Mouse (Mus musculus) intestine, postnatal 0 days (tissue): ENCODE measurements around the gene Lypd3. TPM values are rescaled to one million over a fixed set of nuclear protein-coding genes. Genes with fewer than 3 reads are reported as not detected.

ENCODE experiments used
- ATAC-seq: fragments of 200-750 bp; cut with Nextera tagmentation; 2 replicates; pipeline ENCODE4 v1.8.0; 2017; ENCODE audit warnings: mild to moderate bottlenecking, moderate TSS enrichment, moderate library complexity
- H3K27ac ChIP-seq: fragments of 300-500 bp; sonication (generic); 2 replicates; pipeline ENCODE4 v1.5.1; 2014; ENCODE audit warnings: mild to moderate bottlenecking, low read depth, low read length, moderate library complexity
- H3K27me3 ChIP-seq: fragments of 300-500 bp; sonication (generic); replicated peaks from 2 replicates; pipeline ENCODE4 v1.6.1; 2014; ENCODE audit warnings: low read length, mixed read lengths; ENCODE audit not compliant: control insufficient read depth, insufficient read depth
- H3K36me3 ChIP-seq: fragments of 300-500 bp; sonication (generic); 2 replicates; pipeline ENCODE4 v1.6.1; 2014; ENCODE audit warnings: mild to moderate bottlenecking, moderate library complexity; ENCODE audit not compliant: control insufficient read depth, insufficient read depth
- H3K4me1 ChIP-seq: fragments of 300-500 bp; sonication (generic); replicated peaks from 2 replicates; pipeline ENCODE4 v1.6.1; 2014; ENCODE audit warnings: antibody characterized with exemption, low read length, mixed read lengths; ENCODE audit not compliant: control insufficient read depth, insufficient read depth
- H3K4me2 ChIP-seq: fragments of 300-500 bp; sonication (generic); replicated peaks from 2 replicates; pipeline ENCODE4 v1.6.1; 2014; ENCODE audit warnings: low read depth, mild to moderate bottlenecking, moderate library complexity
- H3K4me3 ChIP-seq: fragments of 300-500 bp; sonication (generic); 2 replicates; pipeline ENCODE4 v1.5.1; 2014; ENCODE audit warnings: low read depth, low read length
- H3K9ac ChIP-seq: fragments of 300-500 bp; sonication (generic); 2 replicates; pipeline ENCODE4 v1.6.1; 2014; ENCODE audit warnings: mild to moderate bottlenecking, low read depth, low read length
- H3K9me3 ChIP-seq: fragments of 300-500 bp; sonication (generic); 2 replicates; pipeline ENCODE4 v1.6.1; 2016; ENCODE audit warnings: mixed run types; ENCODE audit not compliant: control insufficient read depth
- CTCF ChIP-seq: sonication (generic); IDR thresholded peaks from 2 replicates; pipeline ENCODE4 v1.5.1; 2016; ENCODE audit warnings: low read depth, mild to moderate bottlenecking, control low read depth, antibody characterized with exemption, moderate library complexity
- WGBS: fragments of 180-500 bp; shearing (Covaris S2); extraction: QIAGEN DNeasy Blood & Tissue Kit; methylation state at CpG from one replicate; pipeline ENCODE4 v1.1.7; 2014; 5-methylcytosine and 5-hydroxymethylcytosine counted together
- polyA plus RNA-seq: library from polyadenylated mRNA; unstranded; fragments of >200 nt; fragmentation: Nextera tagmentation; extraction: Ambion mirVana; gene quantifications from 2 replicates; pipeline ENCODE4 v1.2.1, GENCODE M21; 2015

Lypd3 gene
- 0.13 and 0.17 TPM in 2 replicates for polyA plus RNA-seq

DNA sequence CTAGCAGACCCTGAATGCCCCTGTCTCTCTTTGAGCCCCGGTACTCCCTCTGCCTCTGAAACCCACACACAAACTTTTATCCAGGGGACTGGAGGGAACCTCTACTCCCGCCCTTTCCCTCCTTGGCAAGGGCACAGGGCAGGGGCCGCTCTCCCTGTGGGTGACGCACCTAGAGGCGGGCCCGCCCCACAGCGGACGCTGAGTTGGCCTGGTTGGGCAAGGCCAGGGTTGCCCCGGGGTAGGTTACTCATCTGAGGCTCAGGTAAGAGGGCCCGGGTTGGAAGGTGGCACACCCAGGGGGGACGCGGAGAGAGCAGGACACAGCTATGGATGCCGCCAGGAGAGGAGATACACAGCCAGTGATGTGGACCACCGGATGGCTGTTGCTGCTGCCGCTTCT is at the start of gene Lypd3:
Gene Lypd3 (plus strand): TSS at position 287 of the 400 bp plus-strand sequence.
- Histone ChIP-seq H3K4me1 (no peaks in the 10 kb centered on the region), H3K27me3 (peaks cover 32% of the 10 kb centered on the region), H3K4me3 (0 out of 2 replicates have a peak within 1 kb of the TSS, but pooled peaks have one; percentile 45), H3K4me2 (peak within 1 kb of the TSS; percentile 85), H3K36me3 (no peaks in the 10 kb centered on the region), H3K27ac (no peak within 1 kb of the TSS), H3K9me3 (no peaks in the 10 kb centered on the region), H3K9ac (no peak within 1 kb of the TSS)
- WGBS = 32% methylated on average over 15 of the region's 15 CpGs
- ATAC-seq = no peak
- TF ChIP-seq CTCF = no peak

DNA sequence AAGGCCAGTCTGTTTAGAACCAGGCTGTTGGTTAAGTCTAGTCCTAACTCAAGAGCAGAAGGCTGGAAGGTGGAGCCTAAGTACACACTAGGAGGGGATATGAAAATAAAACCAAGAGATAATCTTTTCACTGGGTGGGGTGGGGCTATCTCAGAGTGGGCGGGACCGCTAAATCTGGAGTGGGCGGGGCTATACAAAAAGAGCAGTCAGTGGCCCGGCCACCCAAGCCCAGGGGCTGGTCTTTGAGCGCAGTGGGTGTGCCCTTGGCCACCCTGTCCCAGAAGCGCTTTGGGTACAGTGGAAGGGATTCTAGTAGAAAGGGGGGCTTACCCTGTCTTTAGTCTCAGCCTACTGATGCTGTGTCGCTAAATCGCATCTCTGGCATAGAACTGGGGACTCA is 49.5 kb upstream of the Lypd3 start:
- Histone ChIP-seq H3K27ac (no peak overlapping the region), H3K4me2 (peak overlapping the region; percentile 59), H3K4me3 (peak overlapping the region; percentile 38), H3K9me3 (no peaks in the 10 kb centered on the region), H3K9ac (peak overlapping the region; percentile 12), H3K27me3 (peaks cover 15% of the 10 kb centered on the region; the same call in 1 of the 2 replicates), H3K36me3 (no peaks in the 10 kb centered on the region), H3K4me1 (peaks cover 5% of the 10 kb centered on the region; the same call in 1 of the 2 replicates)
- 9% methylated on average over 8 of the region's 8 CpGs for WGBS
- ATAC-seq = peak; percentile 53
- TF ChIP-seq CTCF = no peak

DNA sequence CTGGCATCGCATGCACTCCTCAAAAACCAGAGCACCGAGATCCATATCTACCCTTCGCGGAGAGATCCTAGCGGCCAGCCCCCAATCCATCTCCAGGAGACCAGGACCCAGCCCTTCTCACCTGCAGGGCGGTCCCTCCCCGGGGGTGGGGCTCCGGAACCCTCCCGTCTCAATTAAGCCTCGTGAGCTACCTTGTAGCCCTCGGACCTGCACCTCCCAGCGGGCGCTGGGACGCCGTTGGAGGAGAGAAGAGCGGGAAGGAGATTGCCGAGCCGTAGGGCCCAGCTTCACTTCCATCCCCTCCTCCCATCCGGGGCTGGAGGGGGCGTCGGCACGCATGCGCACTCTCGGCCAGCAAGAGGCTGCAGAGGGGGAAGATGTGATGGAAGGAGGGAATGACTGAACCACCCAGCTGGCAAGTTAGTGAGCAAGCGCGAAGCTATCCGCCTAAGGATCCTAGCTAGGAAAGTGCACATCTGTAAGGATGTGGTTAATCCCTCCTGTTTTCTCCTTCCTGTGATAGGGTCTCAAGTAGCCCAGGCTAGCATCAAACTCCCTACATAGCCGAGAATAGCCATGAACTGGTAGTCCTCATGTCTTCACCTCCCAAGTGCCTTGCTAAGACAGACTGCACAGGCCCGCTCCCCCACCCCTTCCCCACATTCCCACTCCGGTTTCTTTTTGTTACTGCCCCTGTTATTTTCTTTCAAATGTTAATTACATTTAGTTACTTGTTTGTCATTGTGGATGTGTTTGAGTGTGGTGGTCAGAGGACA is 48.8 kb upstream of the Lypd3 start, which contains the start of the genes Ethe1 and Zfp575:
Gene Ethe1 (plus strand): TSS at position 214 of the 776 bp plus-strand sequence.
Gene Zfp575 (minus strand): TSS at position 312 of the 776 bp plus-strand sequence.
- Histone ChIP-seq H3K4me2 (peak within 1 kb of the TSS; percentile 59), H3K27me3 (peaks cover 15% of the 10 kb centered on the region; the same call in 1 of the 2 replicates), H3K4me1 (peaks cover 5% of the 10 kb centered on the region; the same call in 1 of the 2 replicates), H3K9ac (peak within 1 kb of the TSS; percentile 12), H3K4me3 (peak within 1 kb of the TSS; percentile 38), H3K9me3 (no peaks in the 10 kb centered on the region), H3K27ac (0 out of 2 replicates have a peak within 1 kb of the TSS, but pooled peaks have one; percentile 3), H3K36me3 (no peaks in the 10 kb centered on the region)
- no peak for ATAC-seq
- no peak for TF ChIP-seq CTCF
- 8% methylated on average over 30 of the region's 30 CpGs for WGBS

DNA sequence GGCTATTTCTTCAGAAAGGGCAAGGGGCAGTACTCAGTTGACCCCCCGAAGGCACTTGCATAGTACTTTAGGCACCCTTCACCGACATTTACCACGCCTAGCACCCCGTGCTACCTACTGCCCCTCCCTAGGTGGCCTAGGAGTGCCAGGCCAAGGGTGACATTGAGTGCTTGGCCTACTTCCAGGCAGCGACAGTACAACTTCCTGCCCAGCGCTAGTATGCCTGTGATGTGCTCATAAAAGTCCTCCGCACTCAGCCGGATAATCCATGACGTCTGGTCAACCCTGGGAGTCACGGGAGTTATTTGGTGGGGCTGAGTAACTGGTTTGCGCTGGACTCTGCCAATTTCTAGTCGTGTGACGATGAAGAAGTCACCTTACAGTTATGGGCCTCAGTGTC is 48.0 kb upstream of the Lypd3 start:
- no peak for TF ChIP-seq CTCF
- H3K9ac ChIP-seq = no peak overlapping the region
- peak; percentile 83 for ATAC-seq

DNA sequence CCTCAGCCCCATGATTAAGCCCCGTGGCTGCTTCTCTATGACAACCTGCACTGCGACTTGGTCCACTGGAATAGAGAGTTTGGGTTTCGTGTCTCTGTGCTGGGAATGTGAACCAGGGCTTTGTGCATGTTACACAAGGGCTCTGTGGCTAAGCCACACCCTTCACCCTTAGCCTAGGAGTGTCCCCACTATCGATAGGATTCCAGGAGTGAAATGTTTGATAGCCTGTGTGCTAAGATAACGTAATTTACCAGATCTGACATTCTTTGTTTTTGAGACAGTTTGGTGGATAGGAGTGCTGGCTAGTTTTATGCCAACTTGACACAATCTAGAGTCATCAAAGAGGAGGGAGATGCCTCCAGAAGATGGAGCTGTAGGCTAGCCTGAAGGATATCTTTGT is 44.6 kb upstream of the Lypd3 start:
- no peak for ATAC-seq
- Histone ChIP-seq H3K9me3 (no peaks in the 10 kb centered on the region), H3K4me1 (peaks cover 9% of the 10 kb centered on the region; the same call in 1 of the 2 replicates), H3K36me3 (no peaks in the 10 kb centered on the region), H3K4me3 (no peak overlapping the region), H3K27ac (no peak overlapping the region), H3K4me2 (no peak overlapping the region), H3K27me3 (no peaks in the 10 kb centered on the region), H3K9ac (no peak overlapping the region)
- peak; percentile 40 for TF ChIP-seq CTCF
- 35% methylated on average over 5 of the region's 5 CpGs for WGBS

More for the DNA sequence above, 48.0 kb upstream of the Lypd3 start:
- Histone ChIP-seq H3K4me3 (no peak overlapping the region), H3K27ac (peak overlapping the region; percentile 3; the same call in 1 of the 2 replicates), H3K27me3 (peaks cover 15% of the 10 kb centered on the region; the same call in 1 of the 2 replicates), H3K36me3 (no peaks in the 10 kb centered on the region), H3K9me3 (no peaks in the 10 kb centered on the region), H3K4me1 (peaks cover 5% of the 10 kb centered on the region; the same call in 1 of the 2 replicates), H3K4me2 (no peak overlapping the region)
- 39% methylated on average over 13 of the region's 13 CpGs for WGBS

DNA sequence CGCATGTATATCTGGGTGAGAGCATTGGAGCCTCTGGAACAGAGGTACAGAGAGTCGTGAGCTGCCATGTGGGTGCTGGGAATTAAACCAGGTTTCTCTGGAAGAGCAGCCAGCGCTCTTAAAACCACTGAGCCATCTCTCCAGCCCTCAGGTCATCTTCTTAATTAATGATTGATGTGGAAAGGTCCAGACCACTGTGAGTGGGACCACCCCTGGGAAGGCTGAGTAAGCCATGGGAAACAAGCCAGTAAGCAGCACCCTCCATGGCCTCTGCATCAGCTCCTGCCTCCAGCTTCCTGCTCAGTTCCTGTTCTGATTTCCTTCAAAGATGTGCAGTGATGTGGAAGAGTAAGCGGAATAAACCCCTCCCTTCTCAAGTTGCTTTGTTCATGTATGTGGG is 44.2 kb upstream of the Lypd3 start:
- Histone ChIP-seq H3K9me3 (no peaks in the 10 kb centered on the region), H3K4me3 (no peak overlapping the region), H3K27me3 (no peaks in the 10 kb centered on the region), H3K4me1 (peaks cover 9% of the 10 kb centered on the region; the same call in 1 of the 2 replicates), H3K9ac (no peak overlapping the region), H3K36me3 (no peaks in the 10 kb centered on the region), H3K27ac (no peak overlapping the region), H3K4me2 (no peak overlapping the region)
- no peak for TF ChIP-seq CTCF
- 62% methylated on average over 4 of the region's 4 CpGs for WGBS
- ATAC-seq = no peak
